Mouse (Mus musculus) gastrocnemius, adult 2 months (tissue): ENCODE results near the gene Med20. TPM values are rescaled to one million over a fixed set of nuclear protein-coding genes. Genes with fewer than 3 reads are reported as not detected.

Experiments used
- DNase-seq: peaks from one replicate; pipeline ENCODE4 v3.0.0; 2022
- H3K27ac ChIP-seq: fragments of 200-600 bp; 2 replicates; pipeline ENCODE4 v1.8.1; 2022; ENCODE audit warnings: mild to moderate bottlenecking
- H3K4me3 ChIP-seq: fragments of 200-600 bp; 2 replicates; pipeline ENCODE4 v1.8.1; 2022; ENCODE audit warnings: mild to moderate bottlenecking, moderate library complexity
- CTCF ChIP-seq: fragments of 200-600 bp; IDR thresholded peaks from 2 replicates; pipeline ENCODE4 v1.8.1; 2022; ENCODE audit warnings: antibody characterized with exemption, mild to moderate bottlenecking, moderate library complexity
- intact Hi-C: fragments of 180-260 bp; cut with DNase I; formaldehyde crosslinking; loops from one replicate; pipeline ENCODE4 v1.15.1; 2025
- long read RNA-seq, 2 experiments: library from polyadenylated mRNA; stranded (forward); transcript quantifications; one replicate each; pipeline ENCODE4 v2.0.0; 2021
- total RNA-seq, 2 experiments: library from RNA; stranded (reverse); gene quantifications; 2 replicates each; pipeline ENCODE4 v1.2.3; 2021

Med20 gene
- total RNA-seq = 10 to 100 TPM; 17.9 to 18.3 TPM
- long read RNA-seq, experiment 1, transcript Med20-201 (4 exons, 2,054 nt) = major isoform, 31 of 31 reads
- long read RNA-seq, experiment 1, partial matches to known transcripts = 0 of 31 reads
- long read RNA-seq, experiment 1, other reads (novel, unspliced or antisense) = 0 of 31 reads
- long read RNA-seq, experiment 2, transcript Med20-201 (4 exons, 2,054 nt) = major isoform, 21 of 24 reads
- long read RNA-seq, experiment 2, partial matches to known transcripts = 1 of 24 reads
- long read RNA-seq, experiment 2, other reads (novel, unspliced or antisense) = 2 of 24 reads

GRCm38 (mm10) chr17:47610849-47611660, at the start of gene Med20, which contains the start of the genes Bysl and Gm20517:
Gene Med20, plus strand, starts transcription at chr17:47611582.
Gene Bysl, minus strand, starts transcription at chr17:47611492.
Gene Gm20517, plus strand, starts transcription at chr17:47611589.
- peak; percentile 88 for TF ChIP-seq CTCF
- Histone ChIP-seq H3K27ac (peak within 1 kb of the TSS; percentile 93), H3K4me3 (peak within 1 kb of the TSS; percentile 85)
- peak; percentile 98 for DNase-seq
- intact Hi-C loops = loop anchor here (5.0 kb wide), 1 partner anchor 99 kb away; no protein-coding TSS in a partner anchor

- DNase-seq = no peak
- H3K4me3 ChIP-seq = no peak overlapping the region
- intact Hi-C loops = no loop called here
- TF ChIP-seq CTCF = no peak
- H3K27ac ChIP-seq = no peak overlapping the region
These were observed 48.5 kb upstream of the Med20 start for GRCm38 (mm10) chr17:47562875-47563274.

GRCm38 (mm10) chr17:47564612-47565011, 46.8 kb upstream of the Med20 start:
- intact Hi-C loops = no loop called here
- no peak for DNase-seq
- no peak overlapping the region for H3K4me3 ChIP-seq

GRCm38 (mm10) chr17:47566133-47566532, 45.2 kb upstream of the Med20 start:
- Histone ChIP-seq H3K4me3 (no peak overlapping the region), H3K27ac (no peak overlapping the region)
- DNase-seq = no peak
- intact Hi-C loops = no loop called here
- TF ChIP-seq CTCF = no peak

More at GRCm38 (mm10) chr17:47564612-47565011, 46.8 kb upstream of the Med20 start:
- TF ChIP-seq CTCF = no peak
- H3K27ac ChIP-seq = no peak overlapping the region

GRCm38 (mm10) chr17:47567271-47567670, 44.1 kb upstream of the Med20 start:
- TF ChIP-seq CTCF = no peak
- intact Hi-C loops = no loop called here
- H3K27ac ChIP-seq = peak overlapping the region; percentile 16; the same call in 1 of the 2 replicates
- no peak for DNase-seq
- no peak overlapping the region for H3K4me3 ChIP-seq

GRCm38 (mm10) chr17:47568389-47568788, 43.0 kb upstream of the Med20 start:
- TF ChIP-seq CTCF = no peak
- intact Hi-C loops = no loop called here
- no peak overlapping the region for H3K4me3 ChIP-seq
- DNase-seq = no peak
- H3K27ac ChIP-seq = no peak overlapping the region

- H3K27ac ChIP-seq = no peak overlapping the region
- intact Hi-C loops = no loop called here
- TF ChIP-seq CTCF = no peak
- DNase-seq = no peak
- no peak overlapping the region for H3K4me3 ChIP-seq
These were observed 42.3 kb upstream of the Med20 start for GRCm38 (mm10) chr17:47568951-47569527.

GRCm38 (mm10) chr17:47571621-47572020, 39.8 kb upstream of the Med20 start:
- intact Hi-C loops = no loop called here
- no peak overlapping the region for H3K27ac ChIP-seq
- no peak overlapping the region for H3K4me3 ChIP-seq
- no peak for TF ChIP-seq CTCF
- DNase-seq = no peak

- intact Hi-C loops = no loop called here
- TF ChIP-seq CTCF = no peak
- DNase-seq = no peak
- no peak overlapping the region for H3K27ac ChIP-seq
- H3K4me3 ChIP-seq = no peak overlapping the region
These were observed 38.9 kb upstream of the Med20 start for GRCm38 (mm10) chr17:47572436-47572835.

GRCm38 (mm10) chr17:47574028-47574427, 37.4 kb upstream of the Med20 start:
- H3K4me3 ChIP-seq = no peak overlapping the region
- no peak for DNase-seq
- TF ChIP-seq CTCF = no peak
- intact Hi-C loops = no loop called here
- no peak overlapping the region for H3K27ac ChIP-seq

- TF ChIP-seq CTCF = no peak
- Histone ChIP-seq H3K4me3 (no peak overlapping the region), H3K27ac (no peak overlapping the region)
- intact Hi-C loops = no loop called here
- DNase-seq = no peak
These were observed 36.6 kb upstream of the Med20 start for GRCm38 (mm10) chr17:47574830-47575229.

GRCm38 (mm10) chr17:47578655-47579054, 32.7 kb upstream of the Med20 start:
- intact Hi-C loops = no loop called here
- DNase-seq = no peak
- Histone ChIP-seq H3K27ac (no peak overlapping the region), H3K4me3 (no peak overlapping the region)
- TF ChIP-seq CTCF = no peak

GRCm38 (mm10) chr17:47580962-47581361, 30.4 kb upstream of the Med20 start:
- DNase-seq = no peak
- no peak overlapping the region for H3K4me3 ChIP-seq
- no peak for TF ChIP-seq CTCF
- intact Hi-C loops = no loop called here
- H3K27ac ChIP-seq = no peak overlapping the region
